Mouse (Mus musculus) right cerebral cortex, adult 18-20 months (tissue): ENCODE measurements around the gene Etv6.

Experiments
- DNase-seq: peaks from one replicate; pipeline ENCODE4 v3.0.0; 2022; ENCODE audit warnings: mixed read lengths

Gene Etv6

GRCm38 (mm10) chr6:134079563-134079962 lies 44.1 kb downstream of the Etv6 start:
- no peak for DNase-seq

DNA sequence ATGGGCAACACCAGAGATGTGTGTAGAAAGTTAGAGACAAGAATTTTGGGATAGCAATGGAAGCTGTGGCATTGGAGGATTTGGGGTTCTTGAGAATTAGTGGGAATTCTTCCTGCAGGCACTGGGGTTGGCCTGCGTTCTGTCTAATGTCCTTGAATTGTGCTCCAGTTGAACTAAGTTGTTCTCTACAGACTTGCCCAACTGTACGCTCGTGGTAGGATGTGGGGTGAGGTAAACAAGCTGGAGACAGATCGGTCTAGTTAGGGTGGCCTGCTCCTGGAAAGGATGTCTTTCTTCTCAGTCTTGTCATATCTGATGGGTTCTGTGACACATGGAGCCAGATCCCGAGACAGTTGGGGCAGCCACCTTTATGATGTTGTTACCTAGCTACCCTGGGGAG lies 45.4 kb downstream of the Etv6 start:
- DNase-seq: no peak

DNA sequence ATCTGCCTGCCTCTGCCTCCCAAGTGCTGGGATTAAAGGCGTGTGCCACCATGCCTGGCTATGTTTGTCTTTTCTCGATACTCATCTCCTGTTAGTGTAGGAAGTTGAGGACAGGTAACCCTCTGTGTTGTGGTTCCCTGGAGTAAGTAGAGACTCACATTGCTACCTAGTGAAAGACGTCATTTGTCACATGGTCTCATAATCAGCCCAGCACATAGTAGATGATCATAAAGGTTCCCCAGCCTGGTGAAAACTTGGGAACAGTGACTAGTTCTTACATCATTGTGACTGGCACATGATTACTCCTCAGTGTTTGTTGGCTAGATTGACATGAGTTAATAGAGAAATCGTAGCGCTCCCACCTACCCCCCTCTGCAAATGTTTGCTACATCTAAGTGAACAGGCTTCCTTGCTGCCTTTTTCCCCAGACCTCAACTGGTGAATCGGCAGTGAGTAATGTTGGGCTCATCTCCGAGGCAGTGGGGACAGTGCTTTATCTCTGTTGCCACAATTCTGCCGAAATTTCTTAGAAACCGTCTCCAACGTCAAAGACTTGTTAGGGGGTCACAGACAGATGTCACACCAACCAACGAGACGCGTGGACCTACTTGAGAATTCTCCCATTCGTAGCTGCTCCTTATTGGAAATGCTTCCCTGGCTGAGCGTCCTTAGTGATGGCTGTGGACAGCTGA lies 46.9 kb downstream of the Etv6 start:
- no peak for DNase-seq

DNA sequence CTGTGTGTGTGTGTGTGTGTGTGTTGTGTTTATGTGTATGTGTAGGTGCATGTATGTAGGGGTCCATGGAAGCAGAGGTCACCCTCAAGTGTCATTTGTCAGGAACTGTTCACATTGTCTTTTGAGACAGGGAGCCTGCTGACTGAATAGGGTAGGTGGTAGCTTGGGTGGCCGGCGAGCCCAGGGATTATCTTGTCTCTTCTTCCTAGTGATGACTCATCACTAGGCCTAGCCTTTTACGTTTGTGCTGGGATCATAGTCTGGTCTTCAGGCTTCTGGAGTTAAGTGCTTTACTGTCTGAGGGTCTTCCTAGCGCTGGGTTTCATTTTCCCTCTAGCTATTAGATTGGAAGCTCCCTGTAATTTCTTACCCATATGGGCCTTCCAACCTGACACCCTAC lies 47.9 kb downstream of the Etv6 start:
- no peak for DNase-seq

DNA sequence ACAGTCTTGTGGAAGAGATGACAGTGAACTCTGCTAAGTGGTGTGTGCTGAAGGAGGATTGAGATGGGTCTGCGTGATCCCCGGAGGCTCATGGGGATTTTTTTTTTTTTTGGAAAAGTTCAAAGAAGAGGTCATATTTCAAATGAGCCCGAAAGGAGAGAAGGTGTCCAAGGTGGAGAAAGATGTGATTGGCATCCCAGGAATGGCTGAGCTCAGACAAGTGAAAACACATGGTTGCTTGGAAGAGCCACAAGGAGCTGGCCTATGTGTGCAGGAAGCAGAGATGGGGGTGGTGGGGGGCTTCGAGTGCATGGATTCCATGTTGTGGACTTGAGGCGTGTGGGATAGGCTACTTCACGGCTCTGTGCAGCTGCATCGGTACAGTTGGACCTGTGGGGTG lies 50.9 kb downstream of the Etv6 start:
- DNase-seq: no peak

DNA sequence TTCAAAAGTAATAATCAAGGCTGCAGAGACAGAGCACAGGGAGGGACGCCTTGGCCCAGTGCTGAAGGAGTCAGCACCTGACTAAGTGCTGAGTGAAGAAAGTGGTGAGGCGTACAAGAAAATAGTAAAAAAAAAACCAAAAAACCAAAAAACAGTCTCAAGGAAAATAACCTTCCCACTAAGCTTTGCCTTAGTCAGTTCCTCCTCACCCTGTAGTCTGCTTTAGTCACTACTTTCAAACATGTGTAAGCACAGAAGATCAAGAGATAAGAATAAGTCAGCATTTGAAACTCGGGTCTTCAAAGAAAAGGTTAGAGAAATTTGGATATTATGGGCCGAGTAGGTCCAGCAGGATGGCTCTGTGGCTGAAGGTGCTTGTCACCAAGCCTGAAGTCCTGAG lies 52.2 kb downstream of the Etv6 start:
- DNase-seq: no peak

- DNase-seq: no peak
Measured at GRCm38 (mm10) chr6:134089671-134090377, 54.3 kb downstream of the Etv6 start.

DNA sequence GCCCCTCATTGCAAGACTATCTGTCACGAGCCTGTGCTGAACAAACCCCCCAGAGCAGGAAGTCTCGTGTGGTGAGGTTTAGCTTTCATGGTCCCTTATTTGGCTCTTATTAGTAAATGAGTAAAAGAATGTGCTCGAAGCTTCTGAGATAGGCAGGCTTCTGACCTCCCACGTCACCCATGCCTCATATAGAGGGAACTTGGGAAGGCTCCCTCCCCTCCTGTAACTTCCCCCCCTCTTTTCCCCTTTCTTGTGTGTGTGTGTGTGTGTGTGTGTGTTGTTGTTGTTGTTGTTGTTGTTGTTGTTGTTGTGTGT lies 54.8 kb downstream of the Etv6 start:
- DNase-seq: no peak

- no peak for DNase-seq
Measured at GRCm38 (mm10) chr6:134090875-134091274, 55.4 kb downstream of the Etv6 start.

GRCm38 (mm10) chr6:134091398-134091801 lies 55.9 kb downstream of the Etv6 start:
- no peak for DNase-seq

- no peak for DNase-seq
Measured at GRCm38 (mm10) chr6:134094066-134094465, 58.6 kb downstream of the Etv6 start.

GRCm38 (mm10) chr6:134094620-134095019 lies 59.1 kb downstream of the Etv6 start:
- no peak for DNase-seq

GRCm38 (mm10) chr6:134095582-134095981 lies 60.1 kb downstream of the Etv6 start:
- no peak for DNase-seq

GRCm38 (mm10) chr6:134099976-134100743 lies 64.7 kb downstream of the Etv6 start:
- no peak for DNase-seq

- no peak for DNase-seq
Measured at GRCm38 (mm10) chr6:134102396-134102795, 66.9 kb downstream of the Etv6 start.

DNA sequence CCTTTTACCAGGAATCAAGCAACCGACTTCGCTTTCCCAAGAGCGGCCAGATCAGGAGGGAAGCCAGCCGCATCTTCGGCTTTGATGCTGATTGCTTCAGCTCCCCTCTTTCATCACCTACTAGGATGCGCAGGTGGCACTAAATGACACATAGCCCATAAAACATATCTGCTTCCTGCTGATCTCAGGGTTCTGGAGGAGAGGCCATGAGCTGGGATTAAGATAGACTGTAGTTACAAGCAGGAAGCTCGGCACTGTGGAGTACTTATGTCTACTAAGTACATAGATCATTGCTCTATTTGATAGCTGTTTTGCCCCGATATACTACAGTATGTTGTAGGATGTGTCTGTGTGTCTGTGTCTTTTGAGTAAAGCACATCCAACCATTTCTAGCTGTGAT lies 68.0 kb downstream of the Etv6 start:
- no peak for DNase-seq

GRCm38 (mm10) chr6:134105514-134106201 lies 70.2 kb downstream of the Etv6 start:
- no peak for DNase-seq

- no peak for DNase-seq
Measured at GRCm38 (mm10) chr6:134107696-134108095, 72.2 kb downstream of the Etv6 start.

- no peak for DNase-seq
Measured at GRCm38 (mm10) chr6:134109675-134110074, 74.2 kb downstream of the Etv6 start.

GRCm38 (mm10) chr6:134110206-134110605 lies 74.7 kb downstream of the Etv6 start:
- DNase-seq: no peak

- no peak for DNase-seq
Measured at GRCm38 (mm10) chr6:134111599-134111998, 76.1 kb downstream of the Etv6 start.

- DNase-seq: no peak
Measured at GRCm38 (mm10) chr6:134112753-134113152, 77.3 kb downstream of the Etv6 start.

DNA sequence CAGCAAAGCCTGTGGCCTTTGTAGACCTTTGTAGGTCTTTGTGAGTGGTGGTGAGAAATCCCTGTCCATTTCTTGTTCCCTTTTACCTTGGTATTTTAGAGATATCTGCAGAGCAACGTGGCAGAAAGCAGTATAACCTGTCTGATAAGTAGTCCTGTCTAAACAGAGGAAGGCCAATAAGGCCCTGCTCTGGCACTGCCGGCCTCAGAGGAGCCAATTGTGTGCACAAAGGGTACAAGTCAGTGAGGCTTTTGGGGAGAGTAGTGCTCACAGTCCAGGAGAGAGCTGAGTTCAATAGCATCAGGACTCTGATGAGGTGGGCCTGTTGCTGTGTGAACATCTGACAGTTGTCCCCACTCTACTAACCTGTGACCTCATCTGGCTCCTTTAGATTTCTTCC lies 77.7 kb downstream of the Etv6 start:
- DNase-seq: no peak
